Mouse (Mus musculus): ENCODE data around the gene Fkbpl.

GRCm38 (mm10) chr17:34623161-34623560 is 21.4 kb upstream of the Fkbpl start:
- TF ChIP-seq POLR2A (IDR thresholded peaks at IDR 0.05; ENCODE audit: borderline replicate concordance, extremely low read depth, low read depth, low read length) = no peak
- no peak for TF ChIP-seq CTCF (IDR thresholded peaks at IDR 0.05; ENCODE audit: insufficient read depth, low read length)
